In genomic region chr14:121256896-121257295, GRCm38 (mm10) we compare ENCODE assay signal across 14 mouse cellular contexts.
"Had no signal": no experiment of that assay in that cellular context is flagged by ENCODE, and none has a peak within 500 bp of the region (broad histone marks: within the 10 kb centered on the region; RNA-seq: fewer than 3 reads in every experiment).

No protein-coding gene starts in this region.

- DNase-seq: gastrocnemius, postnatal 14 days; gastrocnemius, postnatal 36 days; heart, adult 11 months; heart, adult 2 months; heart, postnatal 14 days; heart, postnatal 36 days; kidney, adult 11 months; kidney, adult 2 months; kidney, adult 9 months; kidney, postnatal 10 days; kidney, postnatal 25 days; kidney, postnatal 4 days; liver; liver, embryonic 13.5 days had no signal
